Mouse (Mus musculus): ENCODE measurements at regions not wholly inside any gene's neighbourhood (a gene's known extent, or its start where the extent isn't known, plus 50 kb on each side); places are given as distances from the start of the nearest gene placed in this dataset.

DNA sequence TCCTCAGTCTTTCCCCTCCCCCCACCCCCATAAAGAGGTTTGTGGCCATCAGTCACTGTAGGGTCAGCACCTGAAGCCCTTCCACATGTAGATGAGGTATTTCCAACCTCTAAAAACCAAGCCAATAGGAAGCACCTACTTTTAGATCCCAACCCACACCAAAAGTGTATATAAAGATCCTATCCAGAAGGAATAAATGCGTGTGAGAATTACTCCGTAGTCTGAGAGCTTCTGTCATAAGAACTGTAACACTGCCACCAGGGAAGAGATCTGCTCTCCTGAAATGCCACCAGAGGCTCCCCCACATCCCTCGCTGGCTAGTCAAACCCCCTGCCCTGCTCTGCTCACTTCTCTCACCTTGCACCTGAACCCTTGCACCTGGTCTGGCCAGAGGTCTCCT, 145.8 kb upstream of the Bank1 start:
- dilution Hi-C loops (cut with MboI; ENCODE audit: extremely low pct_ligation_motif_present, extremely low pct_unique_long_range_greater_than_20kb, low sequenced_read_pairs) (no loop called here), in situ Hi-C loops (cut with MboI; ENCODE audit: low pct_ligation_motif_present, low pct_unique_long_range_greater_than_20kb, low sequenced_read_pairs) (no loop called here)
- TF ChIP-seq UBTF (IDR thresholded peaks at IDR 0.05; ENCODE audit: low read depth, low read length) (no peak), ZNF384 (IDR thresholded peaks at IDR 0.05; ENCODE audit: low read depth, low read length) (no peak), USF1 (IDR thresholded peaks at IDR 0.05; ENCODE audit: low read depth, low read length) (no peak), ELF1 (IDR thresholded peaks at IDR 0.05; ENCODE audit: low read depth, low read length) (no peak), USF2 (conservative IDR thresholded peaks at IDR 0.05; ENCODE audit: low read depth, low read length) (no peak), KAT2A (IDR thresholded peaks at IDR 0.05; ENCODE audit: insufficient replicate concordance, low read length) (no peak), NELFE (IDR thresholded peaks at IDR 0.05; ENCODE audit: low read depth, low read length) (no peak)
- Histone ChIP-seq H3K27me3 (replicated peaks) (no peaks in the 10 kb centered on the region), H3K4me3 (replicated peaks in 1 of 3; ENCODE audit: low read depth in 2 of 3, low read length in 2 of 3, poor library complexity in 1 of 3) (no peak overlapping the region), H3K4me2 (ENCODE audit: insufficient read depth, low read depth, poor library complexity, severe bottlenecking) (no peak overlapping the region), H3K9ac (ENCODE audit: insufficient read depth, low read depth) (no peak overlapping the region), H3K9me3 (replicated peaks; ENCODE audit: low read length) (no peaks in the 10 kb centered on the region), H3K4me1 (ENCODE audit: control insufficient read depth in 1 of 2, insufficient read depth in 2 of 2) (peaks cover 0 to 11% of the 10 kb centered on the region in 2 experiments; a peak in 1 of 4 replicates), H3K36me3 (replicated peaks in 1 of 2; ENCODE audit: control insufficient read depth in 1 of 2, insufficient read depth in 1 of 2, low read length in 1 of 2) (no peaks in the 10 kb centered on the region), H3K79me2 (replicated peaks; ENCODE audit: control insufficient read depth, extremely low read depth, insufficient read depth, poor library complexity, severe bottlenecking) (no peaks in the 10 kb centered on the region), H3K27ac (ENCODE audit: insufficient read depth, low read depth) (no peak overlapping the region)
- no peak for DNase-seq (ENCODE audit: extremely low read depth)

DNA sequence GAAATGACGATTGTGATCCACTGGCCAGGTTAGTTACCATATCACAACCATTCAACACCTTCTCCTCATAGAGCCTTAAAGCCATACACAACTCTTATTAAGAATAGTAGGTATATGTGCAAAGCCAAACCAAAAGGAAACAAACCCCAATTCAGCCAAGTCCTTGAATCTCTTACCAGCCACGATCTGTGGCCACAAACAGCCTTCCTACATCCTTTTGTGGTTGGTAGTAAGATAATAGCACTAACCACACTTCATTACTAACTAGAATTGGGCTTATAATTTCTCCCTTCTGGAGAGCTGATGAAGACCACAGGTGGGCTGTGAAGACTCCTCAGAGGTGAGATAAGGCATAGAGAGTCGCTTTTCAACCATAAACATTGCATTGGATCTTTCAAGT, 136.9 kb upstream of the Bank1 start:
- Histone ChIP-seq H3K36me3 (replicated peaks in 1 of 2; ENCODE audit: control insufficient read depth in 1 of 2, insufficient read depth in 1 of 2, low read length in 1 of 2) (no peaks in the 10 kb centered on the region), H3K4me2 (ENCODE audit: insufficient read depth, low read depth, poor library complexity, severe bottlenecking) (no peak overlapping the region), H3K4me1 (ENCODE audit: control insufficient read depth in 1 of 2, insufficient read depth in 2 of 2) (peaks cover 0 to 10% of the 10 kb centered on the region in 2 experiments; a peak in 1 of 4 replicates), H3K4me3 (replicated peaks in 1 of 3; ENCODE audit: low read depth in 2 of 3, low read length in 2 of 3, poor library complexity in 1 of 3) (no peak overlapping the region), H3K9ac (ENCODE audit: insufficient read depth, low read depth) (no peak overlapping the region), H3K79me2 (replicated peaks; ENCODE audit: control insufficient read depth, extremely low read depth, insufficient read depth, poor library complexity, severe bottlenecking) (no peaks in the 10 kb centered on the region), H3K27me3 (replicated peaks) (no peaks in the 10 kb centered on the region), H3K9me3 (replicated peaks; ENCODE audit: low read length) (no peaks in the 10 kb centered on the region), H3K27ac (ENCODE audit: insufficient read depth, low read depth) (no peak overlapping the region)
- in situ Hi-C loops (cut with MboI; ENCODE audit: low pct_ligation_motif_present, low pct_unique_long_range_greater_than_20kb, low sequenced_read_pairs): no loop called here
- no peak for DNase-seq (ENCODE audit: extremely low read depth)
- no peak for TF ChIP-seq E2F4 (IDR thresholded peaks at IDR 0.05; ENCODE audit: insufficient replicate concordance, low read depth, low read length)
- dilution Hi-C loops (cut with MboI; ENCODE audit: extremely low pct_ligation_motif_present, extremely low pct_unique_long_range_greater_than_20kb, low sequenced_read_pairs): no loop called here

DNA sequence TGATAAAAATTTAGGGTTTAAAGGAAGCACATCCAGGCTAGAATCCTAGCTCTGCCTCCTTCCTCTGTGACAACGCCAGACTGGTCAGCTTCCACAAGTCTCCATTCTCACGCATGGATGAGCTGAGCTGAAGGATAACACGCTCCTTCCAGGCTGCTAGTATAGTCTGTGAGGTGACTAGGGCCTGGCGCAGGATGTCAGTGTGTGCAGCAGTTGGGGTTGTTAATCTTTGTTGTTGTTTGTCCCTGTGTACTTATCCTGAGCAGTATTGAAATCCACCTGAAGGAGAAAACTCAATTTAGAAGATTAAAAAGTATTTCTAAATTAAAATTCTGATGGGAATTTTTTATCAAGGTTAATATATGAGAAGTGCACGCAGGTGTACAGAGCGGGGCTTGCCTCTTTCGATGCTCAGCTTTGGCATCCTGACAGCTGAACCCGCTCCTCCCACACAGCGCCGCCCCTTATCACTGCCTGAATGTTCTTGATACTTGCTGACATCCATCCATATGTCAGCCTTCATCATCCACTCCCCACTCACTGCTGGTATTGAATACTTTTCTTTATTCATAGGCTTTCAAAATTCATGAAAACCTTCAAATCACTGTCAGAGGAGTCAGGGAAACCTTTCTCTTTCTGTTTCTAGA, 130.7 kb upstream of the Bank1 start:
- no peak overlapping the region for H3K27ac ChIP-seq (ENCODE audit: insufficient read depth, low read depth)
- peaks cover 0 to 2% of the 10 kb centered on the region in 2 experiments; a peak in 1 of 4 replicates for H3K4me1 ChIP-seq (ENCODE audit: control insufficient read depth in 1 of 2, insufficient read depth in 2 of 2)
- no peaks in the 10 kb centered on the region for H3K9me3 ChIP-seq (replicated peaks; ENCODE audit: low read length)
- no peaks in the 10 kb centered on the region for H3K36me3 ChIP-seq (replicated peaks in 1 of 2; ENCODE audit: control insufficient read depth in 1 of 2, insufficient read depth in 1 of 2, low read length in 1 of 2)
- no peak overlapping the region for H3K9ac ChIP-seq (ENCODE audit: insufficient read depth, low read depth)
- H3K27me3 ChIP-seq (replicated peaks): no peaks in the 10 kb centered on the region
- TF ChIP-seq RCOR1 (conservative IDR thresholded peaks at IDR 0.05; ENCODE audit: low read depth, low read length): no peak
- no peak for TF ChIP-seq ZNF384 (IDR thresholded peaks at IDR 0.05; ENCODE audit: low read depth, low read length)
- no peak for TF ChIP-seq SIN3A (IDR thresholded peaks at IDR 0.05; ENCODE audit: low read length)
- TF ChIP-seq POLR2A (IDR thresholded peaks at IDR 0.05; ENCODE audit: low read depth, low read length): no peak
- no peak for TF ChIP-seq CHD2 (IDR thresholded peaks at IDR 0.05; ENCODE audit: low read length)
- TF ChIP-seq MXI1 (IDR thresholded peaks at IDR 0.05; ENCODE audit: low read depth, low read length): no peak
- no peak for TF ChIP-seq MEF2A (IDR thresholded peaks at IDR 0.05; ENCODE audit: borderline replicate concordance, low read depth, low read length)
- TF ChIP-seq ETS1 (conservative IDR thresholded peaks at IDR 0.05; ENCODE audit: low read depth, low read length): no peak
- TF ChIP-seq PAX5 (IDR thresholded peaks at IDR 0.05; ENCODE audit: low read length): no peak
- TF ChIP-seq JUND (conservative IDR thresholded peaks at IDR 0.05; ENCODE audit: low read depth, low read length): no peak
- no peak for TF ChIP-seq IRF4 (IDR thresholded peaks at IDR 0.05; ENCODE audit: low read depth, low read length)
- no peak for TF ChIP-seq CHD1 (IDR thresholded peaks at IDR 0.05; ENCODE audit: low read depth, low read length)
- TF ChIP-seq CTCF (conservative IDR thresholded peaks at IDR 0.05 in 1 of 2, IDR thresholded peaks at IDR 0.05 in 1 of 2; ENCODE audit: low read depth in 2 of 2, low read length in 2 of 2): no peak
- TF ChIP-seq UBTF (IDR thresholded peaks at IDR 0.05; ENCODE audit: low read depth, low read length): no peak
- no peak for TF ChIP-seq ZKSCAN1 (IDR thresholded peaks at IDR 0.05; ENCODE audit: borderline replicate concordance, low read depth, low read length)
- no peak overlapping the region for H3K4me2 ChIP-seq (ENCODE audit: insufficient read depth, low read depth, poor library complexity, severe bottlenecking)
- no peaks in the 10 kb centered on the region for H3K79me2 ChIP-seq (replicated peaks; ENCODE audit: control insufficient read depth, extremely low read depth, insufficient read depth, poor library complexity, severe bottlenecking)
- no peak for DNase-seq (ENCODE audit: extremely low read depth)
- dilution Hi-C loops (cut with MboI; ENCODE audit: extremely low pct_ligation_motif_present, extremely low pct_unique_long_range_greater_than_20kb, low sequenced_read_pairs): no loop called here
- H3K4me3 ChIP-seq (replicated peaks in 1 of 3; ENCODE audit: low read depth in 2 of 3, low read length in 2 of 3, poor library complexity in 1 of 3): no peak overlapping the region
- in situ Hi-C loops (cut with MboI; ENCODE audit: low pct_ligation_motif_present, low pct_unique_long_range_greater_than_20kb, low sequenced_read_pairs): no loop called here

All from CH12.LX (cell line).